Mouse (Mus musculus) ES-Bruce4 (cell line): ENCODE data around the gene Rara. TPM values are rescaled to one million over a fixed set of nuclear protein-coding genes. Genes with fewer than 3 reads are reported as not detected.
"Not testable (repeated sequence)": the region's sequence is repeated elsewhere in the genome, so short reads cannot be mapped to it uniquely, and the experiment has no call there.

Experiments
- H3K27ac ChIP-seq: 2 replicates; pipeline ENCODE4 v1.5.1; 2012; ENCODE audit warnings: low read length, inconsistent platforms; ENCODE audit not compliant: insufficient read depth
- H3K27me3 ChIP-seq: 2 replicates; pipeline ENCODE4 v1.6.1; 2012; ENCODE audit warnings: mild to moderate bottlenecking, low read length, inconsistent platforms; ENCODE audit not compliant: control insufficient read depth, poor library complexity, insufficient read depth, severe bottlenecking
- H3K36me3 ChIP-seq: 2 replicates; pipeline ENCODE4 v1.6.1; 2012; ENCODE audit warnings: inconsistent platforms, mild to moderate bottlenecking, low read length, moderate library complexity; ENCODE audit not compliant: control insufficient read depth, poor library complexity, insufficient read depth, severe bottlenecking
- H3K4me1 ChIP-seq: one replicate; pipeline ENCODE4 v1.8.1; 2011; ENCODE audit warnings: low read length; ENCODE audit not compliant: control insufficient read depth, insufficient read depth
- H3K4me3 ChIP-seq: 2 replicates; pipeline ENCODE4 v1.5.1; 2011; ENCODE audit warnings: low read depth, mild to moderate bottlenecking, low read length
- H3K9ac ChIP-seq: 2 replicates; pipeline ENCODE4 v1.6.1; 2012; ENCODE audit warnings: low read depth, mild to moderate bottlenecking, inconsistent platforms; ENCODE audit not compliant: poor library complexity, severe bottlenecking
- H3K9me3 ChIP-seq: replicated peaks from 2 replicates; pipeline ENCODE4 v1.6.1; 2012; ENCODE audit warnings: mild to moderate bottlenecking, low read length, inconsistent platforms; ENCODE audit not compliant: control insufficient read depth, poor library complexity, insufficient read depth, severe bottlenecking
- CTCF ChIP-seq: IDR thresholded peaks from one replicate; pipeline ENCODE4 v1.8.1; 2011; ENCODE audit warnings: low read depth, low read length
- EP300 ChIP-seq: IDR thresholded peaks from 2 replicates; pipeline ENCODE4 v1.6.1; 2011; ENCODE audit warnings: low read depth, low read length; ENCODE audit not compliant: insufficient read depth
- POLR2A ChIP-seq: IDR thresholded peaks from one replicate; pipeline ENCODE4 v1.8.1; 2011; ENCODE audit warnings: low read length; ENCODE audit not compliant: insufficient read depth
- polyA plus RNA-seq: library from polyadenylated mRNA; stranded (reverse); fragments of >200 nt; gene quantifications from 2 replicates; pipeline ENCODE4 v1.2.4, GENCODE M21; 2011; ENCODE audit warnings: low read depth; ENCODE audit not compliant: missing spikeins, insufficient read depth, insufficient read length

The Rara gene
- polyA plus RNA-seq, 1 experiment: 23.7 TPM

DNA sequence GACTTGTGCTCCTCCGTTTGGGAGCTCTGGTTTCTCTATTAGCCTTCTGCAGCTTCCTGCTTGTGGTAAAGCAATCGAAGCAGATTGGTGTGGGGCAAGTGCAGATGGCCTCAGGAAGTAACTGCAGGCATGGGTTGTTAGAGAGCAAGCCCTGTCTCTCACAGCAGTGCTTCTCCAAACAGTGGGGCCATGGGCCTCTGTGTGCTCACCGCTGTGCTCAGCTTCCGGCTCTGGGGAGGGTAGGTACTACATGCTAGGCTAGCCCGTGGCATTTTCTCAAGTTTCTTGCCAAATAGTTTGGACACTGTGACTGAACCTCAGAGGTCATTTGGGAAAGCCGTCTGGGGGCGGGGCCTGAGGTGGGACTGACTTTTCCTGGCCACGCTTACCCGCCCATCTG, 9.4 kb upstream of the Rara start:
- Histone ChIP-seq H3K27ac (no peak overlapping the region), H3K36me3 (peaks cover 74% of the 10 kb centered on the region), H3K9ac (no peak overlapping the region), H3K4me3 (no peak overlapping the region), H3K27me3 (no peaks in the 10 kb centered on the region), H3K4me1 (peaks cover 4% of the 10 kb centered on the region), H3K9me3 (no peaks in the 10 kb centered on the region)
- TF ChIP-seq EP300: no peak
- TF ChIP-seq CTCF: no peak
- no peak for TF ChIP-seq POLR2A

DNA sequence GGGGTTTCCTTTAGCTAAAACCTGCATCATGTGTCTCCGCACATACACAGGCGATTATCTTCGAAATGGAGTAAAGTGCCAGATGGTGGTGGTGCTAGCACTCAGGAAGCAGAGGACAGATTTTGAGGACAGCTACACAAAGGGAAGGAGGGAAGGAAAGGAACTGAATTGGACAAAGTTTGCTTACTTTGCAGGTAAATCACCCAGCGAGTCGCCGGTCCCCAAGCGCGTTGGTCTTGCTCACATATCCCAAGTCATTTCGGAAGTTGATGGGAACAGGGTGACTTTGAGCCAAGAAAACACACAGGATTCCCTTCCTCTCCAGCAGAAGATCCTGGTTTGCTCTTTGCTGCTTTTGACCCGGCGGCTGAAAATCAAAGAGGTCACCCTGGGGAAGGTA, 8.6 kb upstream of the Rara start:
- no peaks in the 10 kb centered on the region for H3K9me3 ChIP-seq
- H3K27me3 ChIP-seq: no peaks in the 10 kb centered on the region
- H3K9ac ChIP-seq: no peak overlapping the region
- peaks cover 6% of the 10 kb centered on the region for H3K4me1 ChIP-seq
- TF ChIP-seq EP300 (no peak), POLR2A (no peak), CTCF (no peak)
- peaks cover 66% of the 10 kb centered on the region for H3K36me3 ChIP-seq
- H3K4me3 ChIP-seq: no peak overlapping the region
- no peak overlapping the region for H3K27ac ChIP-seq

DNA sequence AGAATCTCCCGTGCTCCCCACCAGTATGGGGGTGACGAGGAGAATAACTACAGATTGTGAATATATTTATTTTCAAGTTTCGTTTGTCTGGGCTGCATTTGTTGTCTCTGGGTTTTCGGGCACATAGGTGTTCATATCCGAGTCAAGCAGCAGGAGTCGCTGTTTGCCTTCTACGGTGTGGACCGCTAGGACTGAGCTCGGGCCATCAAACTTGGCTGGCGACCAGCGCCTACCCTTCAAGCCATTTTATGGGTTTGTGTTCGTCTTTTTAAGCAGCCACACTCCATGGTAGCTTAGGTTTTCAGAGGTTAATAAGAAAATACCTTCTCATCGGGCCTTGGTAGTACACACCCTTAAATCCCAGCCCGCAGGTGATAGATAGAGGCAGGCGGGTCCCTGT, 5.8 kb upstream of the Rara start:
- H3K27ac ChIP-seq, H3K9ac ChIP-seq, H3K27me3 ChIP-seq, H3K9me3 ChIP-seq, H3K4me3 ChIP-seq: not testable (repeated sequence)
- Histone ChIP-seq H3K36me3 (peaks cover 44% of the 10 kb centered on the region), H3K4me1 (peaks cover 16% of the 10 kb centered on the region)
- peak; percentile 70 for TF ChIP-seq CTCF

DNA sequence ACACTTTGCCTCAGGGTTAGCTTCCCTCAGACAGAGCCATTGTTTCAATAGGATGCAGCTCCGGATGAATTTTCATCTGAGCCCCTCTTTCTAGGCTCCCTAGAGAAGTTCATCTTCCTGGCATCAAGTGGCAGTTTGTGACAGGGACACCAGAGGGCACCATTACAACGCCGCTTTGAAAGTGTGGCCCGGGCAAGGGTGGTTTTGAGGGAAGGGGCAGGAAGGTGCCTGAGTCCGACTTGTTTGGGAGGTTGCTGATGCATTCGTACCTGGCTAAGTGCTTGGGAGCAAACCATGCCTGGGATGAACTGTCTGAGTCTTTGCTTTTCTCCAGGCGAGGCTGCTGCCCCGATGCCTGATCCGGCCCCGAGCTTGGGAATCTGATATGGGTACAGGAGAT, 5.3 kb upstream of the Rara start:
- H3K27me3 ChIP-seq, H3K27ac ChIP-seq, H3K4me3 ChIP-seq, H3K9ac ChIP-seq, H3K9me3 ChIP-seq: not testable (repeated sequence)
- TF ChIP-seq CTCF: peak; percentile 49
- Histone ChIP-seq H3K4me1 (peaks cover 16% of the 10 kb centered on the region), H3K36me3 (peaks cover 39% of the 10 kb centered on the region)

DNA sequence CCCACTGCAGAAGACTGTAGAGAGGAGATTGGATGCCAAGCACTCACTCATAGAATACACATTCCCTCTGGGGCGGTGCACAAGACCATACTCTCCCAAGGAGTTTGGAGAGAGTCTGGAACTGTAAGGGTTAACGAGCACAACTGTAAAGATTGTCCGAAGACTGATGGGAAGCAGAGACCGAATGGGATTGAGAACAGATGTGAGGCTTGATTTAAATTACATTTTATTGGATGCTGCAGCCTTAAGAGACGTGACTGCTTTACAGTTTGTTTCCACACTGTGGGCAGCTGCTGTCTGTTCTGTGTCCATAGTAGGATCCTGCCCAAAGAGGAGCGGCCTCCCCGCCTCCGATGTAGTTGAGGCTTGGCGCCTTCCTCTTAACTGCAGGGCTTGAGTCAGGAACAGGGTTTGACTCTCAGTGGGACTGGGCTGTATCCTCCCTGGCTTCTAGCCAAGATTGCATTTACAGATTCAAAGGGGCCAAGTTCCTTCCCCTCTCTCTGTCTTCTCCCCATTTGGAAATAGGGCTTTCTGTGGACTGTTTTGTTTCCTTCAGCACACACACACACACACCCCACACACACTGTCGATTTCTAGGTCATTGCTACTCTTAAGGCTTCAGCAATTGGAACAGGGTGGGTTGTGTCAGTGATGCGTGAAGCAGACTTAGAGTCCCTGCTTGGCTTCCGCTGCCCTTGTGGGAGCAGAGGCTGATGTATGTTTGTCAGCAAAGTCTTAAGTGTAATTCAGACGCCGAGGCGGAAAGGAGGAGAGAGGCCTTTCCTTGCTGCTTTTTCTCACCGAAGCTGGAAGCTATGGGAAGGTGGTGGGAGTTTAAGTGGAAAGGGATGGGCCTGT, 4.5 kb upstream of the Rara start:
- Histone ChIP-seq H3K4me1 (peaks cover 16% of the 10 kb centered on the region), H3K36me3 (peaks cover 31% of the 10 kb centered on the region)
- not testable (repeated sequence) for H3K9me3 ChIP-seq, H3K27me3 ChIP-seq, H3K4me3 ChIP-seq, H3K9ac ChIP-seq, H3K27ac ChIP-seq

DNA sequence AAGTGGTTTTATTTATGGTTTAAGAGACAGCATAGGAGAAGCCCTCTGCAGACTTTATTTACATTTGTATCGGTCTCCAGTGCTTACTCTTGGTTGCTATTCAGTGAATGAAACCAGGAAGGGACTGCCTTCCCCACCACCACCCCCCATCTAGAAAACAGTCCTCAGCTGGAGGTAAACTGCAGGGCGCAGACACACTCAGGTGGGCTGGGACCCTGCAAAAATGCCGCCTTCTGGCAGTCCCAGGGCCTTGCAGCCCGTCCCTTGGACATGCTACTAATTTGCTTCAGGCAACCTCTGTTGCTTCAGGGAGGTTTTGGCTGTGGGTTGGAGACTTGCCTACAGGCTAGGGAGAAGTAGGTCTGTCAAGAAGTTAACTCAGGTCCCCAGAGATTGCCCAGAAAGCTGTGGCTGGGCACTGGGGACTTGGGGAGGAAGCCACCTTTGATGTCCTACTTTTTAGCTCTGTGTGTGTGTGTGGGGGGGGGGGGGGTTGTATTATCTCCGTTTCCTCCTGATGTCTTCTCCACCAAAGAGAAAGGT, 2.9 kb upstream of the Rara start:
- Histone ChIP-seq H3K27ac (peak overlapping the region; percentile 51), H3K4me1 (peaks cover 20% of the 10 kb centered on the region), H3K36me3 (peaks cover 15% of the 10 kb centered on the region), H3K27me3 (no peaks in the 10 kb centered on the region), H3K9ac (peak overlapping the region; percentile 20), H3K4me3 (no peak overlapping the region), H3K9me3 (no peaks in the 10 kb centered on the region)
- TF ChIP-seq EP300: peak; percentile 67; the same call in 1 of the 2 replicates
- TF ChIP-seq POLR2A: no peak
